Mouse (Mus musculus) kidney, postnatal 0 days (tissue): ENCODE data around the gene Arfgef2. TPM values are rescaled to one million over a fixed set of nuclear protein-coding genes. Genes with fewer than 3 reads are reported as not detected.

Experiments used
- ATAC-seq: fragments of 200-750 bp; cut with Nextera tagmentation; replicated peaks from 2 replicates; pipeline ENCODE4 v1.8.0; 2017; ENCODE audit warnings: low read depth, moderate number of reproducible peaks, moderate TSS enrichment, moderate library complexity; ENCODE audit not compliant: low FRiP score
- DNase-seq: peaks from one replicate; pipeline ENCODE4 v3.0.0-alpha.2; 2016; ENCODE audit warnings: low spot score
- H3K27ac ChIP-seq: fragments of 300-500 bp; sonication (generic); 2 replicates; pipeline ENCODE4 v1.5.1; 2014; ENCODE audit warnings: mild to moderate bottlenecking
- H3K27me3 ChIP-seq: fragments of 300-500 bp; sonication (generic); 2 replicates; pipeline ENCODE4 v1.6.1; 2014; ENCODE audit warnings: low read length, mixed read lengths; ENCODE audit not compliant: insufficient read depth
- H3K36me3 ChIP-seq: fragments of 300-500 bp; sonication (generic); 2 replicates; pipeline ENCODE4 v1.6.1; 2014; ENCODE audit warnings: low read length, mixed read lengths; ENCODE audit not compliant: insufficient read depth
- H3K4me1 ChIP-seq: fragments of 300-500 bp; sonication (generic); replicated peaks from 2 replicates; pipeline ENCODE4 v1.6.1; 2014; ENCODE audit warnings: antibody characterized with exemption, low read length, mixed read lengths; ENCODE audit not compliant: insufficient read depth
- H3K4me2 ChIP-seq: fragments of 300-500 bp; sonication (generic); 2 replicates; pipeline ENCODE4 v1.6.1; 2014; ENCODE audit warnings: mild to moderate bottlenecking, low read length, moderate library complexity, mixed read lengths
- H3K4me3 ChIP-seq: fragments of 300-500 bp; sonication (generic); replicated peaks from 2 replicates; pipeline ENCODE4 v1.5.1; 2014; ENCODE audit warnings: low read depth, low read length
- H3K9ac ChIP-seq: fragments of 300-500 bp; sonication (generic); 2 replicates; pipeline ENCODE4 v1.6.1; 2014; ENCODE audit warnings: low read depth, low read length
- H3K9me3 ChIP-seq: fragments of 300-500 bp; sonication (generic); replicated peaks from 2 replicates; pipeline ENCODE4 v1.6.1; 2016; ENCODE audit warnings: low read length, inconsistent platforms, mixed read lengths
- CTCF ChIP-seq: IDR thresholded peaks from 2 replicates; pipeline ENCODE4 v1.5.1; 2016; ENCODE audit warnings: antibody characterized with exemption, low read depth, mild to moderate bottlenecking, moderate library complexity
- WGBS: fragments of 180-500 bp; shearing (Covaris S2); extraction: QIAGEN DNeasy Blood & Tissue Kit; methylation state at CpG from one replicate; pipeline ENCODE4 v1.1.7; 2014; 5-methylcytosine and 5-hydroxymethylcytosine counted together
- polyA plus RNA-seq: library from polyadenylated mRNA; unstranded; fragments of >200 nt; fragmentation: Nextera tagmentation; extraction: Ambion mirVana; gene quantifications from 2 replicates; pipeline ENCODE4 v1.2.1, GENCODE M21; 2015

Arfgef2 gene
- polyA plus RNA-seq, 1 experiment from 2014 or later, result 4.3 TPM

DNA sequence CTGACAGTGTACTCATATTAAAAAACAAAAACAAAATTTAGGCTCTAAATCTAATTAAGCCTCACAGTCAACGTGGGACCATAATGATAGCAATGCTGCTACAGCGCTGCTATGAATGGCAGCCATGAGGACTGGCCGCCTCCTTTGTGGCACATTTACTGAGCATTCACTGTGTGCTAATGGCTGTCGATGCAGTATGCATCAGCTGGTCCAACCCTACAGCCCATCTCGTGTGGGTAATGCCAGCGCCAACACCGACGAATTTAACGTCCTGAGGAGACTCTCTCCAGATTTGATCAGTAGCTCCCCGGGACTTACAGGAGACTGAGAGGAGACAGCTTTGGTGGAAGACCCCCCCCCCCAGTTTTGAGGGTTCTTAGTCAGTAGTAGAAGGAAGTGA is 31.1 kb upstream of the Arfgef2 start:
- WGBS, result 88% methylated on average over 10 of the region's 10 CpGs
- no peaks in the 10 kb centered on the region for H3K9me3 ChIP-seq
- no peak for DNase-seq
- H3K36me3 ChIP-seq, result no peaks in the 10 kb centered on the region
- H3K9ac ChIP-seq, result no peak overlapping the region
- H3K27me3 ChIP-seq, result no peaks in the 10 kb centered on the region
- no peak overlapping the region for H3K27ac ChIP-seq
- no peak for ATAC-seq
- no peaks in the 10 kb centered on the region for H3K4me1 ChIP-seq
- no peak overlapping the region for H3K4me3 ChIP-seq
- no peak for TF ChIP-seq CTCF
- no peak overlapping the region for H3K4me2 ChIP-seq

- H3K27ac ChIP-seq, result no peak overlapping the region
- H3K4me3 ChIP-seq, result no peak overlapping the region
- DNase-seq (peak; percentile 27), ATAC-seq (no peak)
- no peaks in the 10 kb centered on the region for H3K4me1 ChIP-seq
- WGBS, result 60% methylated on average over 11 of the region's 11 CpGs
- H3K27me3 ChIP-seq, result no peaks in the 10 kb centered on the region
- H3K9me3 ChIP-seq, result no peaks in the 10 kb centered on the region
- no peaks in the 10 kb centered on the region for H3K36me3 ChIP-seq
- no peak overlapping the region for H3K4me2 ChIP-seq
- peak; percentile 22; the same call in 1 of the 2 replicates for TF ChIP-seq CTCF
- H3K9ac ChIP-seq, result no peak overlapping the region
Measured at GRCm38 (mm10) chr2:166775357-166775893, 30.0 kb upstream of the Arfgef2 start.

- peak; percentile 51 for DNase-seq
Measured at GRCm38 (mm10) chr2:166776272-166776671, 29.1 kb upstream of the Arfgef2 start.

DNA sequence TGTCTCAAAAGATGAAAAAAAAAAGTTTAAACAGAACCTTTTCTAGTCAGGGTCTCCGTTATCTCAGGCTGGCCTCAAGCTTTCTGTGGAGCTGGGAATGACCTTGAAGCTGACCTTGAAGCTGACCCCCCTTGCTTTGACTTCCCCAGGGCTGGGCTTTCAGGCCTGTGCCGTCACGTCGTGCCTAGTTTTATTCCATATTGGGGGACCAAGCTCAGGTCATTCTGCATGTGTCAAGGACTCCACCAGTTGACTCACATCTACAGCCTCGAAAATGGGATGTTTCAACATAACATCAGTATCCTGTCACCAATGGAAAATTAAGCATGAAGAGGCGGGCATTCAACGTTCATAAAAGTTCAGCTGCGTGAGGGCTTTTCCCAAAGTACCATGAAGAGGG is 25.4 kb upstream of the Arfgef2 start:
- TF ChIP-seq CTCF, result no peak
- no peak overlapping the region for H3K4me3 ChIP-seq
- no peaks in the 10 kb centered on the region for H3K4me1 ChIP-seq
- no peak overlapping the region for H3K27ac ChIP-seq
- DNase-seq, result no peak
- WGBS, result 78% methylated on average over 8 of the region's 8 CpGs
- ATAC-seq, result no peak
- H3K9ac ChIP-seq, result no peak overlapping the region
- H3K4me2 ChIP-seq, result no peak overlapping the region
- H3K27me3 ChIP-seq, result no peaks in the 10 kb centered on the region
- no peaks in the 10 kb centered on the region for H3K9me3 ChIP-seq
- H3K36me3 ChIP-seq, result no peaks in the 10 kb centered on the region

More at GRCm38 (mm10) chr2:166776272-166776671, 29.1 kb upstream of the Arfgef2 start:
- 18% methylated on average over 2 of the region's 2 CpGs for WGBS
- no peak for ATAC-seq
- no peak overlapping the region for H3K27ac ChIP-seq
- H3K27me3 ChIP-seq, result no peaks in the 10 kb centered on the region
- H3K4me1 ChIP-seq, result no peaks in the 10 kb centered on the region
- H3K4me2 ChIP-seq, result no peak overlapping the region
- no peak overlapping the region for H3K9ac ChIP-seq
- H3K9me3 ChIP-seq, result no peaks in the 10 kb centered on the region
- peak; percentile 53; the same call in 1 of the 2 replicates for TF ChIP-seq CTCF
- H3K4me3 ChIP-seq, result no peak overlapping the region
- H3K36me3 ChIP-seq, result no peaks in the 10 kb centered on the region

- 14% methylated on average over 9 of the region's 9 CpGs for WGBS
- no peaks in the 10 kb centered on the region for H3K9me3 ChIP-seq
- peak; percentile 86 for DNase-seq
- H3K27ac ChIP-seq, result no peak overlapping the region
- no peaks in the 10 kb centered on the region for H3K4me1 ChIP-seq
- TF ChIP-seq CTCF, result peak; percentile 99
- ATAC-seq, result peak; percentile 48; the same call in 1 of the 2 replicates
- no peak overlapping the region for H3K4me2 ChIP-seq
- no peak overlapping the region for H3K9ac ChIP-seq
- H3K36me3 ChIP-seq, result no peaks in the 10 kb centered on the region
- no peaks in the 10 kb centered on the region for H3K27me3 ChIP-seq
- no peak overlapping the region for H3K4me3 ChIP-seq
Measured at GRCm38 (mm10) chr2:166780980-166781578, 24.3 kb upstream of the Arfgef2 start.

GRCm38 (mm10) chr2:166784376-166784775 is 21.0 kb upstream of the Arfgef2 start:
- Histone ChIP-seq H3K27me3 (no peaks in the 10 kb centered on the region), H3K9me3 (no peaks in the 10 kb centered on the region), H3K9ac (no peak overlapping the region), H3K4me2 (no peak overlapping the region), H3K4me3 (no peak overlapping the region), H3K27ac (no peak overlapping the region), H3K4me1 (no peaks in the 10 kb centered on the region), H3K36me3 (no peaks in the 10 kb centered on the region)
- DNase-seq (peak; percentile 42), ATAC-seq (no peak)
- TF ChIP-seq CTCF, result peak; percentile 54
- WGBS, result 83% methylated on average over 6 of the region's 6 CpGs
